Mouse (Mus musculus) C3H10T1/2 (cell line): Measurements from ENCODE around the gene Efna4. TPM values are rescaled to one million over a fixed set of nuclear protein-coding genes. Genes with fewer than 3 reads are reported as not detected.

Source experiments
- polyA plus RNA-seq, 2 experiments: library from polyadenylated mRNA; unstranded; fragments of >200 nt; fragmentation: generic; extraction: Trizol; gene quantifications; one replicate each; pipeline ENCODE4 v1.2.1; 2012; ENCODE audit warnings: missing spikeins in 2 of 2

Gene Efna4
- 10 to 100 TPM in 1 of 2 experiments, 1 to 10 TPM in 1; 7.9 to 33.4 TPM for polyA plus RNA-seq

GRCm38 (mm10) chr3:89337721-89338578 is at the start of gene Efna4:
Gene Efna4, minus strand, starts transcription at chr3:89338028.

GRCm38 (mm10) chr3:89365153-89365485 is 27.3 kb upstream of the Efna4 start, which contains the start of gene Dcst1:
Gene Dcst1, minus strand, starts transcription at chr3:89365253.

GRCm38 (mm10) chr3:89361675-89362074 is 23.8 kb upstream of the Efna4 start, which contains the start of gene Dcst2:
Gene Dcst2, plus strand, starts transcription at chr3:89361975.

GRCm38 (mm10) chr3:89349869-89350501 is 12.2 kb upstream of the Efna4 start, which contains the start of gene Adam15:
Gene Adam15, minus strand, starts transcription at chr3:89349996.

GRCm38 (mm10) chr3:89322514-89323165 is 15.2 kb downstream of the Efna4 start, which contains the start of gene Efna3:
Gene Efna3, minus strand, starts transcription at chr3:89322965.

Other genes with a start within 250 kb of the Efna4 start
- 10 to 100 TPM in 1 of 2 experiments, 1 to 10 TPM in 1; 4.8 to 12.8 TPM for gene Rusc1, start 244.7 kb downstream of the Efna4 start, polyA plus RNA-seq
- under 1 TPM in 1 of 2 experiments, not detected in 1; 0.02 TPM for gene Gm43738, start 236.9 kb downstream of the Efna4 start, polyA plus RNA-seq
- 100 to 1,000 TPM; 220 to 479 TPM for gene Fdps, start 236.1 kb downstream of the Efna4 start, polyA plus RNA-seq
- not detected for gene Pklr, start 201.9 kb downstream of the Efna4 start, polyA plus RNA-seq
- gene Hcn3, start 177.8 kb downstream of the Efna4 start, polyA plus RNA-seq, result under 1 TPM; 0.01 to 0.05 TPM
- gene Clk2, start 173.2 kb downstream of the Efna4 start, polyA plus RNA-seq, result 10 to 100 TPM in 1 of 2 experiments, 1 to 10 TPM in 1; 4.7 to 19.1 TPM
- 10 to 100 TPM; 90.3 to 97.0 TPM for gene Scamp3, start 160.6 kb downstream of the Efna4 start, polyA plus RNA-seq
- gene Fam189b, start 154.9 kb downstream of the Efna4 start, polyA plus RNA-seq, result 1 to 10 TPM; 1.6 to 7.0 TPM
- gene Gba, start 135.1 kb downstream of the Efna4 start, polyA plus RNA-seq, result 10 to 100 TPM; 46.1 to 51.9 TPM
- gene Thbs3, start 122.8 kb downstream of the Efna4 start, polyA plus RNA-seq, result 10 to 100 TPM in 1 of 2 experiments, 1 to 10 TPM in 1; 4.9 to 20.8 TPM
- gene Mtx1, start 110.9 kb downstream of the Efna4 start, polyA plus RNA-seq, result 100 to 1,000 TPM; 154 to 198 TPM
- gene Muc1, start 109.0 kb downstream of the Efna4 start, polyA plus RNA-seq, result under 1 TPM; 0.19 to 0.83 TPM
- gene Krtcap2, start 92.1 kb downstream of the Efna4 start, polyA plus RNA-seq, result 100 to 1,000 TPM; 242 to 330 TPM
- gene Trim46, start 91.7 kb downstream of the Efna4 start, polyA plus RNA-seq, result 10 to 100 TPM in 1 of 2 experiments, 1 to 10 TPM in 1; 2.6 to 10.1 TPM
- 100 to 1,000 TPM; 266 to 496 TPM for gene Dpm3, start 78.7 kb downstream of the Efna4 start, polyA plus RNA-seq
- gene Slc50a1, start 67.5 kb downstream of the Efna4 start, polyA plus RNA-seq, result 10 to 100 TPM; 42.6 to 99.0 TPM
- gene Efna1, start 56.9 kb downstream of the Efna4 start, polyA plus RNA-seq, result 10 to 100 TPM; 17.9 to 33.6 TPM
- gene Efna3, start 15.1 kb downstream of the Efna4 start, polyA plus RNA-seq, result 1 to 10 TPM; 1.9 to 8.8 TPM
- 100 to 1,000 TPM in 1 of 2 experiments, 10 to 100 TPM in 1; 85.2 to 200 TPM for gene Adam15, start 12.0 kb upstream of the Efna4 start, polyA plus RNA-seq
- gene Dcst2, start 23.9 kb upstream of the Efna4 start, polyA plus RNA-seq, result under 1 TPM; 0.02 to 0.15 TPM
- 1 to 10 TPM in 1 of 2 experiments, under 1 TPM in 1; 0.28 to 1.5 TPM for gene Dcst1, start 27.2 kb upstream of the Efna4 start, polyA plus RNA-seq
- gene Zbtb7b, start 56.7 kb upstream of the Efna4 start, polyA plus RNA-seq, result 10 to 100 TPM; 18.7 to 21.5 TPM
- gene Lenep, start 64.8 kb upstream of the Efna4 start, polyA plus RNA-seq, result under 1 TPM in 1 of 2 experiments, not detected in 1; 0.58 TPM
- 10 to 100 TPM; 11.2 to 13.3 TPM for gene Flad1, start 73.8 kb upstream of the Efna4 start, polyA plus RNA-seq
- 100 to 1,000 TPM; 144 to 161 TPM for gene Cks1b, start 80.4 kb upstream of the Efna4 start, polyA plus RNA-seq
- gene Shc1, start 80.4 kb upstream of the Efna4 start, polyA plus RNA-seq, result 10 to 100 TPM; 25.5 to 78.6 TPM
- gene Pygo2, start 92.2 kb upstream of the Efna4 start, polyA plus RNA-seq, result 10 to 100 TPM; 32.6 to 45.6 TPM
- gene Pbxip1, start 98.7 kb upstream of the Efna4 start, polyA plus RNA-seq, result 10 to 100 TPM in 1 of 2 experiments, 1 to 10 TPM in 1; 2.0 to 22.2 TPM
- gene Pmvk, start 116.5 kb upstream of the Efna4 start, polyA plus RNA-seq, result 10 to 100 TPM; 33.8 to 48.4 TPM
- gene Kcnn3, start 182.1 kb upstream of the Efna4 start, polyA plus RNA-seq, result under 1 TPM in 1 of 2 experiments, not detected in 1; 0.05 TPM